Mouse (Mus musculus): ENCODE data around the gene Crb3. TPM values are rescaled to one million over a fixed set of nuclear protein-coding genes. Genes with fewer than 3 reads are reported as not detected.
A peak's percentile ranks its signal among the peaks of the same experiment; 100 is the strongest.
"Not testable (repeated sequence)": the region's sequence is repeated elsewhere in the genome, so short reads cannot be mapped to it uniquely, and the experiment has no call there.

Gene Crb3
- 1 to 10 TPM in 3 of 4 experiments, under 1 TPM in 1; 0.51 to 2.6 (median 1.7) TPM for total RNA-seq (2022)

DNA sequence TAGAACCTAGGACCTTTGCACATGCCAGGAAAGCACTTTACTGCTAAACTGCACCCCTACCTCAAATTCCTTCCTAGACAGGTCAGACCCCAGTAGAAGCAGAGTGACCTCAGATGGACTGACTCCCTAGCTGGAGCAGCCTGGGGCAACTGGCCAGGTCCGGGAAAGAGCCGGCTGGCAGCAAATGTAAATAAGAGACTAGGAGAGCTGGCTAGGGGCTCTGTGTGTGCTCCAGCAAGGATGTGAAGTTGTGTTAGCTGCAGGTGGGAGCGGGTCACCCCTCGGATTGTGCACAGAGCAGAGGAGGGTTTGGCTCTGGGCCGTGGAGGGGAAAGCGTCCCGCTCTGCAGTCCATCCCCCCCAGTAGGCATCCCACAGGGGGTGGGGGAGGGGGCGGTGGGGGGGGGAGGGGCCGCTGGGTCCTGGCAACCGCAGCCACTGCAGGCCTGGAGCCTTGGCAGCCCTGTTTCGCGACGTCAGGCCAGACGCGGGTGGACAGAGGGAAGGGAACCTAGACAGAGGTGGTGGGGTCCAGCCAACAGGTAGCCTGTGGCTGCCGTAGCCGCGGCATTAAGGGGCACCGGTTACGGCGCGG, at the start of gene Crb3:
Crb3 (plus strand) TSS at position 215 of the 595 bp plus-strand sequence.
- peak in 1 of 2 experiments; percentile 52 for DNase-seq (ENCODE audit: low spot score in 2 of 2)

DNA sequence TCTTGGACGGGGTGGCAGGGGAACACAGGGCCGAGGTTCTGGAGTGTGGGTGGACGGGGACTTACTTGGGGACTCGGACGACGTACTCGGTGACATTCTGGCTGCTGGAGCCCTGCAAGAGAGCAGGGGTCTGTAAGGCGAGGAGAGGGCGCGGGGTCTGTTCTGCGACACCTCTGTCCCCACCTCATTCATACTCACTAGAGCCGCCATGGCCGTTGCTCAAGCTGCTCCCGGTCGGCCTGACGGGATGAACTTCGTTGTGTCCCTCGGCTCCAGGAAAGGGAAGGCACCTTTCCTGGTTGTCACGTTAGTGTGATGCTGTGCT, 48.0 kb upstream of the Crb3 start:
- DNase-seq (ENCODE audit: low spot score in 2 of 2), result no peak

DNA sequence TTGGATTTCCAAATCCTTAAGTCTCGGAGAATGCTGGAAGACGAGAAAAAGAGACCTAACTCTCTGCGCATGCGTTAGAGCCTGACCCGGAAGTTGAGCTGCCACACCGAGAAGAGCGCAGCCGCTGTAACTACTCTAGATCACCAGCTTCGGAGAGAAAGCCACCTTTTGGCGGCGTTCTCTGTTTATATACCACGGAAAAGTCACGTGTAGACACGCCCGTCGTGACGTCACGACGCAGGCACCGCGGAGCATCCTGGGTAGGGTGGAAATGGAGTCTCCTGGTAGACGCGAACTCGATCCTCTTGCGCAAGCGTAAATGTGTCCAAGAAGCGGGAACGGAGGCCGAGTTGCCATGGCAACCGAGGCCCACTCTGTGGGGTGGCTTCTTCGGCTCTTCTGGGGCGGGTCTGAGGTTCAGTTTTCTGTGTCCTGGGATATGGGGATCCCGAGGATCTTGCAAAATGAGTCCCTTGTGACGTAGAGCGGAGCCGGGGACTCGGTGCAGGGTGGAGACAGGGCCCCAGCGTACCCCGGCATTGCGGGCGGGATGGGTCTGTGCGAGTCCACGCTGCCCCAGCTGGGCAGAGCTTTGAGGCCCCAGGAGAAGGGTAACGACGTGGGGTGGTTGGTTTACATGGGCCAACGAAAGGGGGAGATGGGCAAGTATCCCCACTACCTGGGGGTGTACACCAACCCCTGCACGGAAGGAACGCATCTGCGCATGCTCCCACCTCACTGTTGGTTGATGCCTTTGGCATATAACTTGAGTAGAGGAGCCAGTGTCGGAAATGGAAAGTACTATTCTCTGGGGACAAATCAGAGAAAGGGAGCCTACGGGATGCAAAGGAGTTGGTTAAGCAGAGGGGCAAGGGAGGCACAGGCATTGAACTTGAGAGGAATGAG, 47.4 kb upstream of the Crb3 start, which contains the start of the genes Gtf2f1 and Gm17949:
Gtf2f1 (minus strand) TSS at position 53 of the 906 bp plus-strand sequence.
Gm17949 (plus strand) TSS at position 234 of the 906 bp plus-strand sequence.
- peak; percentile 97 to 98 for DNase-seq (ENCODE audit: low spot score in 2 of 2)

DNA sequence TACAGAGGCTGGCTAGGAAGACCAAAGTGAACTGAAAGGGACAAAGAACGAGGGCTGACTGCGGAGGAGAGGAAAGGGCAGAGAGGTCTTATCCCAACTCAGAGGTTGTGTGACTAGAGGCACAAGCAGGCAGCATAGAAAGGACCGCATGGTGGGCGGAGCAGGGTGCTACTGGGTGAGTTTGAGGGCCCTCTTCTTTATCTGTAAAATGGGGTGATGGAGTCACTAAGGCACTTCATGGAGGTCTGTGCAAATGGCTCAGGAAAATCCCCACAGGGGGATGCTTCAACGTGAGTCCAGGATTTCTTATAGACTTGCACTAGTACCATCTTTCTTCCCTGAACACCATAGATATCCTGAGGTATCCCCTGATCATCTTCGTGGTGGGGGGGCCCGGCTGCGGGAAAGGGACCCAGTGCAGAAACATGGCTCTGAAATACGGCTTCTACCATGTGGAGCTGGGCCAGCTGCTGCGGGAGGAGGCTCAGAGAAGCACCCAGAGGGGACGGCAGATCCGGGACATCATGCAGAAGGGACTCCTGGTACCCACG, 46.6 kb upstream of the Crb3 start:
- no peak for DNase-seq (ENCODE audit: low spot score in 2 of 2)

DNA sequence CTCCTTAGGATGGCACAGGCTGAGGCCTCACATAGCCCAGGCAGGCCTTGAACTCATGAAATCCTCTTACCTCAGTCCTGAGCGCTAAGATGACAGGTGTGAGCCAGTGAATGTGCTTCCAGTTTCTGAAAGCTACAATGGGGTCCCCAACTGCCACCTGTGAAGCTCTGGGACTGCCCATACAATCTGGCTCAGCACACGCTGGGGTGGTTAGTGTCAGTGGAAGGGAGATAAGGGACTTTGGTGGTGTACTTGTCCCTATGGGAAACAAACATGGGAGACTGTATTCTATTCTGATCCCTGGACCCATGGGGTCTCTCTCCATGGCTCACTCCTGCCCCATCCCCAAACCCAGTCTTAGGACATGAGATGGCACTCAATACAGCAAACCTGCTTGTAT, 39.2 kb upstream of the Crb3 start:
- DNase-seq (ENCODE audit: low spot score in 2 of 2), result no peak

DNA sequence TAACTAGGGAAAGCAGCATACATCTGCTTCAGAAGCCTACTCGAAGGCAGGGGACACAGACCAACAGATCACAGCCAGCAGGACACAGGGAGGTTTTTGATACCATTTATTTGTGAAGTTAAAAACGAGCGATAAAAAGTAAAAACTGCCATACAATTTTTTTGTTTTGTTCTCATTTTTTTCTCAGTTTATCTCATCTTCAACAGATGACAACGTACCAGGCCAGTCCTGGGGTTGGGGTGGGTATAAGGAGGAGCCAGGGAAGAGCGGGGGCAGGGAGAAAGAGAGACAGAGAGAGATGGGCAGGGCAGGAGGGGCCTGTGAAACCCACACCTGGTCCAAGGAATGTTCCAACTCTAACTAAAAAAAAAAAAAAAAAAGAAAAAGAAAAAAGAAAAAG, 37.9 kb upstream of the Crb3 start:
- DNase-seq (ENCODE audit: low spot score in 2 of 2), result no peak

DNA sequence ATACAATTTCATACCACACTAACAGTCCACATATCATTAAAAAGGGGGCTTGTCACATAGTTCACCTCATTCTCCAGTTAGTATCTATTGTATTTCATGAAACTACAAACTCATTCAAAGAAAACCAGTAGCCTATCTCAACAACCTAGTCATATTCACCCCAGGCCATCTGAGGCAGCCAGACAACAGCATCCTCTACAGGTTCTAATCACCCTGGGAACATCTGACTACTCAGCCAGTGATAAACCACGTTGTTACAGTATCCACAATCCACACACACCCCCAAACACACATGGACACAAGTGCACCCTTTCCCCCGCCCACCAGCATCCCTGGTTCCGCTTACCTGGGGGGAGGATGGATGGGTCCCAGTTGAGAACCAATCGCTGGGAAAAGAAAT, 31.4 kb upstream of the Crb3 start:
- DNase-seq (ENCODE audit: low spot score in 2 of 2), result no peak

DNA sequence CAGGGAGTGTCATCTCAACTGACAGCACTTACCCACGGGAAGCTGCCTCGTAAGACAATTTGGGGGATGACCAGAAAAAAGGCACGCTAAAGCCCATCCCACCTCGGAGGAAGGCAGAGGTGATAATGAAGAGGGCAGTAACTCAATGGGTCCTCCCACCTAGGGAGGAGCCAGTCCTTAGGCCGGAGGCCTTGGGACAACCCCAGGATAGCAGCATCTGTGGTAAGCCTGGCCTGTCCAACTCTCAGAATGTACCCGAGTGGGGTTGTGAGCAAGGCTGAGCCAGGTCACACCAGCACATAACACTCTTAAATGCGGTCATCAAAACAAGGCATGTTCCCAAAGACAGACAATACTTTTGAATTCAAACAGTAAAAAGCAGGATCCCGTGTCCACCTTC, 29.2 kb upstream of the Crb3 start:
- no peak for DNase-seq (ENCODE audit: low spot score in 2 of 2)

DNA sequence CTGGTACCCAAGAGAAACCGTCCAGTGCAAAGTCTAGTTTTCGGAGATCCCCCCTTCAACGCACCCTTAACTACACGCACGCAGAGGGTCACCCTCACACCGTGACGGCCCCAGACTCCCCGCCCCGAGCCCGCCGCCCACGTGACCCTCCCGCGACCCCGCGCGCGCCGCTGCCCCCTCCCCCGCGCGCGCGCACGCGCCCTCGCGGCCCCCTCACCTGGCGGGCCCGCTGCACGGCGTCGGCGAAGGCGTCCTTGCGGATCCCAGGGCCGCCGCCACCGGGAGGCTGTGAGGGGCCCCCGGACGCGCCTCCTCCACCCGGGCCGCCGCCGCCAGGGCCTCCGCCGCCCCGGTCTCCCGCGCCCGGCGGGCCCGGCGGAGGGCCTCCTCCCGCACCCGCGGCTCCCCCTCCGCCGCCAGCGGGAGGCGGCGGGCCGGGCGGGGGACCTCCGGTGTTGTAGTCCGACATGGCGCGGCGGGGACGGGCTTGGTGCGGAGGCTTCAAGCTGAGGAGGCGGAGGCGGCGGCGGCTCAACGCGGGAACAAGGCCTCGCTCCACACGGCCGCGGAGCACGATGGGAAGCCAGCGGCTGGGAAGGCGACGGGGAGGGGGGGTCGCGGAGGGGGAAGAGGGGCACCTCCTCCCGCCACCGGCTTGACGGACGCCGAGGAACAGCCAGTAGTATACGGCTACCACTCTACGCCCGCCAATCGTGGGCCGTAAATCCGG, 27.8 kb upstream of the Crb3 start, which contains the start of gene Khsrp:
Khsrp (minus strand) TSS at position 592 of the 730 bp plus-strand sequence.
- peak in 1 of 2 experiments; percentile 31 for DNase-seq (ENCODE audit: low spot score in 2 of 2)

DNA sequence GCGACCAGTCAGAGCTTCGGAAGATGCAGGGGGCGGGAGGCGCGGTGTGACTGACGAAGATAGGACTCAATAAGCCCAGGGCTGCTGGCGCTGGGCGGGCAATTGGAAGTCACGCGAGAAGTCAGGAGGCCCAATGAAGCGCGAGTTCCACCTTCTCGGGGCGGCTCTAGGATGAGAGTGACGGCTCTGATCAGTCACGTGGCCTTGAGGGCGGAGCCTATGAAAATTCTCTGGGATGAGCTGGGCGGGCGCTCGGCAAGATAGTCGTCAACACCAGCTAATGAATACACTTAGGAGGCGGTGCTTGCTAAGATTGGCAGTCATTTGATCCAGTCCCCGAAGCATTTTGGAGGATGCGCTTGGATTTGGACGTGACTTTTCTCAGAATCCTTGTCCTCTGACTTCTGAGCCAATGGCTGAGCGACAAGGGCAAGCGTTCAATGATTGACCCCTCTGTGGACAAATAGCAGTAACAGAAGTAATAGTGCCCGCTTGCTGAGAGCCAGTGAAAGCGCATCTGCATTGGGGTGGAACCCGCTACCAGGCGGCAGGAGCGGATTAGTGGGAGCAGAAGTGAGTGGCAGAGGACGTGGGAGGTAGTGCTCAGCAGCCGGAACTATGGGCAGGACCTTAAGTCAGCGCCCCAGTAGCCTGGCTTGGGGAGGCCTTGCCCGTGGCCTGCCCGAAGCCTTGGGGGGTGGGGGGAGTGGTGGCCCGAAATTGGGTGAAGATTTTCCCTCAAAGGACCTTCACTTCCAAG, 27.1 kb upstream of the Crb3 start:
- peak; percentile 96 to 100 for DNase-seq (ENCODE audit: low spot score in 2 of 2)

DNA sequence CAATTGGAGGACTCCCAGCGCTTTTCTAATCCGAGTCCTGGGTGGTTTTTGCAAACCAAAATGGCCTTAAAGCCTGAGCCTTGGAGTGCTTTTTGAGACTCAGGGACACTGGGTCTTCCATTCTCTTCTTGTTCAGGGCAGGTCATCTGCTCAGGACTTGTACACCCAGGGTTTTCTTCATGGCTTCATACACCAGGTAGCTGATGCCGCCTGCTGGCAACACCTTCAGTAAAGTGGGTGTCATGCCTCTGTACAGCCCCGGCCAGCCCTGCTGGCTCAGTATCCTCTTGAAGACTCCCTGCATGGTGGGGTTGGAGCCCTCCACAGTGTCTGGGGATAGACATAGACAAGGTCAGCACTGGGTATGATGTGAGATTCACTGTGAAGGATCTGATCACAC, 26.1 kb upstream of the Crb3 start:
- no peak for DNase-seq (ENCODE audit: low spot score in 2 of 2)

DNA sequence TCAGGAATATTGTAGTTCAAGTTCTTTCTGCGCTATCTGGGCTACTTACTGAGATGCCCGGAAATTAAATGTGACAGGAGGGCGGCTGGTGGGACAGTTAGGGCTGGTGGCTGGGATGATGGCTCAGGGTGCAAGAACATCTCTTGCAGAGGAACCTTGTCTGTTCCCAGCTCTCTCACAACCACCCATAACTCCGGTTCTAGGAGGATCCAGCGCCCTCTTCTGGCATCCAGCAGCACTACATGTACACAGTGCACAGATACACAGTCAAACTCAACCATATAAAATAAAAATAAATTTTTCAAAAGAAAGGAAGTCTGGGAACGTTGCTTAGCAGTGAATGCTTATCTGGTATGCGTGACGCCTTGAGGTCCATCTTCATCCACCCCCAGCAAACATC, 19.9 kb upstream of the Crb3 start:
- no peak for DNase-seq (ENCODE audit: low spot score in 2 of 2)

DNA sequence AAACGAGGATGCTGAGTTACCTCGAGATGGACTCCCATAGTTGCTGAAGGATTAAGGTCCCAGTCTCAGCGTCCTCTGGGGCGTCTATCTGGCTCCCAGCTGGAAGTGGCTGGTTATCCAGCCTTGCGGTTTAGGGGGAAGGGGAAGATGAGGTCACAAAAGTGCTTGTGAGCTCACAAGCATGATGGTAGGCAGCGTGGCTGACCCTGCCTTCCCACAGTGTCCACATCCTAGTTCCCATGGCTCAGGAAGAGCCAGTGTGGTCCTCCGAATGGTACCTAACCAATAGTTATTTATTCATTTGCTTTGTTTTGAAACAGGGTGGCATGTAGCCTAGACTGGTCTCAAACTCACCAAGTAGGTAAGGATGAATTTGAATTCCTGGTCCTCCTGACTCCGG, 17.4 kb upstream of the Crb3 start, which contains the start of gene Slc25a41:
Slc25a41 (minus strand) TSS at position 101 of the 400 bp plus-strand sequence.
- no peak for DNase-seq (ENCODE audit: low spot score in 2 of 2)

DNA sequence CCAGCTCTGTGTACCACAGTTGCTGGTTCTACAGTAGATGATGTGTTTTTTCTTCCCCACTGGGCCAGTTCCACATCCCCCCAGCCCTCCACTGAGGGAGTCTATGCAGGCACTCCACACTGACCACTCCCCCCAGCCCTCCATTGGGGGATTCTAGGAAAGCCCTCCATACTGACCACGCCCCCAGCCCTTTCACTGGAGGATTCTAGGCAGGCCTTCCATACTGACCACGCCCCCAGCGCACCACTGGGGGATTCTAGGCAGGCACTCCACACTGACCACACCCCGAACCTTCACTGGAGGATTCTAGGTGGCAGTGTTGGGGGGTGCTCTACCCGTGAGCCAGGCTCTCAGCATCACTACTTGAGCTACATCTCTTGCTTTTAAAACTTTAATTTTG, 11.5 kb upstream of the Crb3 start:
- DNase-seq (ENCODE audit: low spot score in 2 of 2), result no peak

DNA sequence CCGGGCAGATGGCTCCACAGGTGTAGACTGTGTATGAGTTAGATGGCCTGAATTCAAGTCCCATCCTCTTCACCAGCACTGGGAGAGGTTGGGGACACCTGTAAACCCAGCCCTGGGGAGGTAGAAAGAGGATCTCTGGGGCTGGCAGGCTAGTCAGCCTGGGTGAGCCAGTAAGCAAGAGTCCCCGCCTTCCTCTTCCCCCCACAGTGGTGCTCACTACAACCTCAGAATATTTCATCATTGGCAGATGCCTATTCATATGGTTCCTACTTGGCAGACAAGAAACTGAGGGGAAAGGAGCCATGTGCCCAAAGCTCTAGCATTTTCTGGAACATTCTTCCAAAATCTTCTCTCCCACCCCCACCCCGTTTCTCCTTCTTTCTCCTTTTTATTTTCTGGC, 10.1 kb upstream of the Crb3 start:
- DNase-seq (ENCODE audit: low spot score in 2 of 2), result no peak

DNA sequence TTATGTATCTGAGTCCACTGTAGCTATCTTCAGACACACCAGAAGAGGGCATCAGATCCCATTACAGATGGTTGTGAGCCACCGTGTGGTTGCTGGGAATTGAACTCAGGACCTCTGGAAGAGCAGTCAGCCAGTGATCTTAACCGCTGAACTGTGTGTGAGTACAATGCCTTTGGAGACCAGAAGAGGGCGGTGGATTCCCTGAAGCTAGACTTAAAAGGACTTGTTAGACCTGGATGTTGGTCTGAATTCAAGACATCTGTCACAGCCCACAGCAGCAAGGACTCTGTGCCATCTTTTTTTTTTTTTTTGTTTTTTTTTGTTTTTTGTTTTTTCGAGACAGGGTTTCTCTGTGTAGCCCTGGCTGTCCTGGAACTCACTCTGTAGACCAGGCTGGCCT, 7.2 kb upstream of the Crb3 start:
- DNase-seq (ENCODE audit: low spot score in 2 of 2), result not testable (repeated sequence)

DNA sequence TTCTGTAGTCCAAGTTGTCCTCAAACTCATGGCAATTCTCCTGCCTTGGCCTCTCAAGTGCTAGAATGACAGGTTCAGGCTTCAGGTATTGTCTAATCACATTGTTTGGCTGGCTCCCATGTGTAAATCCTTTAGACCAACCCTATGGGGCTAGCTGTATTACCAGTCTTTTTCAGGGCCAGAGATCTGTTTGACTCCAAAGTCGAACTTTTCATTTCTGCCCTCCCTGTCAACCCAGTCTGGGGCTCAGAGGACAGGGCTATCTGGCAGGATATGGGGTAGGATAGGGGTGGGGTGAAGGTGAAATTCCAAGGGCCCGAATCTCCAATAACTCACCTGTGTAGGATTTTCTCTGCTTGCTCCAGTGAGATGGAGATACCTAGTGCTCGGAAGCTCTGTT, 2.7 kb upstream of the Crb3 start:
- no peak for DNase-seq (ENCODE audit: low spot score in 2 of 2)

DNA sequence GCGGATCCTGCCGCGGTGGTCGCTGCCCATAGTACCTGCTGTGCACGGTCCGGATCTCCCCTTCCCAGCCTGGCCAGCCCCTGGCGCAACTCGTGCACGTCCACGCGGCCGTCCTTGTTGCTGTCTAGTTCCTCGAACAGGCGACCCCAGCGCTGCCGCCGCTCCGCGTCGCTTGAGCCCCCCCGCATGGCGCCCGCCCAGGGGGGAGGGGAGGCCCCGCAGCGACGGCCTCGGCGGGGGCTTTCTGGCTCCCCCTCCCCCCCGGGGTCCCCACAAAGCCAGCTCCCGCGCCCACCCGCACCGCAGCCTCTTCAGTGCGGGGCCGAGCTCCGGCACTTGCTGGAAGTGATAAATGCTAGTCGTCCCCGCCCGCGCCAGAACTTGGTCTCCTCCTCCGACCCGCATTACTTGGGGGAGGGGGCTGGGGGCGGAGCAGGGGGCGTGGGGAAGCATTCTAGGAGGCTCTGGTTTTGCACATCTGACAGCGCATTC, 627 bp downstream of the Crb3 start, which contains the start of gene Slc25a23:
Slc25a23 (minus strand) TSS at position 378 of the 492 bp plus-strand sequence.
- peak; percentile 49 to 81 for DNase-seq (ENCODE audit: low spot score in 2 of 2)

DNA sequence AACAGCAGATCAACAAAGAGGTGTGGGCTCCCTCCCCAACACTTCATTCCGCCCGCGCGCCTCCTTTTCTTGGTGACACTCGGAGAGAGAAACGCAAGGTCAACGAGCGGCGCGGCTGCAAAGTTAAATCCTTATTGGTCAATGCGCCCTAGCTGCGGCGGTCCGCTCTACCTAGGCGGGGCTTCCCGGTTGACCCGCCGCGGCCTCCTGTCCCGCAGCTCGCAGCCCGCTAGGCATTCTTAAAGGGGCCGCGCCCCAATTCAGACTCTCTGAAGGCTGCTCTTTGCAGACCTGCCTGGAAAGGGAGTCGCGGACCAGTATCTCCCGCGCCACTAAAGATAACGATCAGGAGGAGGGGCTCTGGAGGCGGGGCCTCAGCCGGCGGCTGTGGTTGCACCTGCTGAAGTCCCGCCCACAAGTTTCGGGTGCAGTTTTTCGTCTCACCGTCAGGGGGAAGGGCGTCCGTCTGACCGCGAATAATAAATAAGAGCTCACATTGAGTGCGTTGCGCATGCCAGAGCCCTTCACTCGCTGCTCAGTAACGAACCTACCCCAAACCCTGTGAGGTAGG, 1.4 kb downstream of the Crb3 start:
- peak; percentile 95 to 96 for DNase-seq (ENCODE audit: low spot score in 2 of 2)

DNA sequence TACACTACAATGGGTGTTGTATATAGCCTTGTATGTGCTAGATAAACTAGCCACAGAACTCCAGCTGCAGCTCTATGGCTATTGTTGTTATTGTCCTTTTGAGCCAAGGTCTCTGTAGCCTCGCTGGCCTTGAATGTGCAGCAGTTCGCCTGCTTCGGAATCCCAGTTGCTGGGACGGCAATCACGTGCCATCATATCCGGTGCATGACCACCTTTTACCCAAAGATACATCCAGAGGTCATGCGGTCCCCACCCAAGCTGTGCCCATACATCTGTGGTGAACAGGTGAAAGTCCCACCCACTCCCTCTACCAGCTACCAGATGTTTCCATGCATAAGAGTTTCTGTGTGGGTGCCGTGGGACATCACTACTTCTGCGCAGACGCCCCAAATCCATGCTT, 2.2 kb downstream of the Crb3 start:
- peak in 1 of 2 experiments; percentile 41 for DNase-seq (ENCODE audit: low spot score in 2 of 2)

Measured in left cerebral cortex, adult 8-10 months (tissue).